In the genomic region with DNA sequence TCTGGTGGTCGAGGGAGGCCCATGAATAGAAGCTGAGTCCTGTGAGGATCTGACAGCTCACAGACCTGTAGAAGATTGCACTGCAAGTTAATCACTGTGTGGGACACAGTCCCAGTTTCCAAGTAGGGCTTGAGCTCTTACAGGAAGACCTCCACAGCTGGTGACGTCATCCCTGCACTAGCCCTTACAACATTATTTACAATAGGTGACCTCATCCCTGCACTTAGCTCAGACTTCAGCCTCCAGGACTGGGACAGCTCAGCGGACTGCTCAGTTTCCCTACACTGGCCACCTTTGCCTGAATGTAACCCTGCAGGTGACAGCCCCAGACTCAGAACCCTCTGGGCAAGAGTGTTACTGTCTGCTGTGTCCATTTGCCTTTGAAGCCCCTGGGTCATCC, we compare ENCODE assay signal across 13 mouse cellular contexts.
A peak's percentile ranks its signal among the peaks of the same experiment; 100 is the strongest.
DNase-seq lines count a peak whose midpoint lies in the region; ATAC-seq and TF ChIP-seq lines count a peak whose summit lies in the region.
"Had no signal": no experiment of that assay in that cellular context is flagged by ENCODE, and none has a peak within 500 bp of the region (broad histone marks: within the 10 kb centered on the region; RNA-seq: fewer than 3 reads in every experiment).

No protein-coding gene starts in this region.

- in situ Hi-C loops in Patski (cut with MboI; ENCODE audit: low pct_unique_long_range_greater_than_20kb), result no loop called here

- H3K4me1 ChIP-seq in heart, embryonic 15.5 days (replicated peaks), result peaks cover 21% of the 10 kb centered on the region
- H3K4me1 ChIP-seq in intestine, embryonic 16.5 days (ENCODE audit: control insufficient read depth, insufficient read depth, low read length), result peaks cover 2% of the 10 kb centered on the region; the same call in 1 of the 2 replicates

- H3K36me3 ChIP-seq in heart, embryonic 15.5 days, result no peaks in the 10 kb centered on the region
- H3K36me3 ChIP-seq in intestine, embryonic 16.5 days (ENCODE audit: control insufficient read depth, insufficient read depth, low read length), result no peaks in the 10 kb centered on the region

- no peak overlapping the region for H3K27ac ChIP-seq in heart, embryonic 15.5 days
- H3K27ac ChIP-seq in intestine, embryonic 16.5 days (ENCODE audit: low read length), result no peak overlapping the region
- H3K27ac ChIP-seq: limb, embryonic 13.5 days; neural tube, embryonic 12.5 days had no signal

- intact Hi-C loops in left cerebral cortex, postnatal 36 days (cut with DNase I), result no loop called here

- TF ChIP-seq CTCF in Patski (IDR thresholded peaks at IDR 0.05), result no peak

- CTCF ChIA-PET in Patski (lab: Charles Lee), result interaction anchor here (1.7 kb wide), 1 partner anchor 10 kb away, joined by 7 read pairs; no protein-coding TSS in a partner anchor

- WGBS in heart, embryonic 15.5 days, result 35% methylated on average over 3 of the region's 3 CpGs
- 46% methylated on average over 3 of the region's 3 CpGs for whole genome bisulfite sequencing in intestine, embryonic 16.5 days

- H3K9ac ChIP-seq in heart, embryonic 15.5 days, result no peak overlapping the region
- no peak overlapping the region for H3K9ac ChIP-seq in intestine, embryonic 16.5 days (ENCODE audit: low read depth, low read length)
- H3K9ac ChIP-seq: limb, embryonic 13.5 days; neural tube, embryonic 12.5 days had no signal

- DNase-seq in heart, adult 18-20 months, result no peak
- no peak for DNase-seq in Patski (ENCODE audit: low read depth, low spot score)
- DNase-seq in lung, postnatal 14 days, result peak; percentile 9
- no peak for DNase-seq in ovary, postnatal 14 days (ENCODE audit: low spot score)
- no peak for DNase-seq in left cerebral cortex, postnatal 36 days (ENCODE audit: low spot score in 2 of 2)
- DNase-seq: cerebellum, adult 9-11 months; kidney, postnatal 36 days; thymus, adult 18-20 months had no signal

- POLR2A ChIA-PET in Patski (lab: Charles Lee), result no interaction called here

- no peak overlapping the region for H3K4me2 ChIP-seq in heart, embryonic 15.5 days
- H3K4me2 ChIP-seq in intestine, embryonic 16.5 days (ENCODE audit: low read depth, low read length), result no peak overlapping the region
- H3K4me2 ChIP-seq: limb, embryonic 13.5 days; neural tube, embryonic 12.5 days had no signal

- peak; percentile 43; the same call in 1 of the 2 replicates for ATAC-seq in heart, embryonic 15.5 days (replicated peaks; ENCODE audit: insufficient number of reproducible peaks, insufficient read depth, low FRiP score, low read depth)
- peak; percentile 65 for ATAC-seq in Patski
- peak; percentile 68 for ATAC-seq in intestine, embryonic 16.5 days

- no peak overlapping the region for H3K4me3 ChIP-seq in heart, embryonic 15.5 days
- no peak overlapping the region for H3K4me3 ChIP-seq in intestine, embryonic 16.5 days (ENCODE audit: low read length)
- H3K4me3 ChIP-seq: erythroblast, embryonic 14.5 days; limb, embryonic 13.5 days; neural tube, embryonic 12.5 days had no signal

- H3K9me3 ChIP-seq in heart, embryonic 15.5 days (replicated peaks), result no peaks in the 10 kb centered on the region
- no peaks in the 10 kb centered on the region for H3K9me3 ChIP-seq in intestine, embryonic 16.5 days (ENCODE audit: control insufficient read depth, low read length)
- H3K9me3 ChIP-seq: limb, embryonic 13.5 days; neural tube, embryonic 12.5 days had no signal

- no peaks in the 10 kb centered on the region for H3K27me3 ChIP-seq in heart, embryonic 15.5 days
- H3K27me3 ChIP-seq in Patski, result no peaks in the 10 kb centered on the region
- H3K27me3 ChIP-seq in intestine, embryonic 16.5 days (replicated peaks; ENCODE audit: control insufficient read depth, insufficient read depth, low read length), result no peaks in the 10 kb centered on the region
- H3K27me3 ChIP-seq: limb, embryonic 13.5 days; neural tube, embryonic 12.5 days had no signal
